Mouse (Mus musculus) bone marrow, adult 2 months (tissue): ENCODE results near the gene Eva1b. TPM values are rescaled to one million over a fixed set of nuclear protein-coding genes. Genes with fewer than 3 reads are reported as not detected.

Experiments used
- H3K27ac ChIP-seq: fragments of 200-500 bp; 2 replicates; pipeline ENCODE4 v1.5.1; 2012; ENCODE audit warnings: low read depth, mild to moderate bottlenecking, control low read depth, inconsistent platforms, low read length; ENCODE audit not compliant: control insufficient read depth, poor library complexity, insufficient read depth
- H3K4me1 ChIP-seq: fragments of 200-500 bp; 2 replicates; pipeline ENCODE4 v1.6.1; 2011; ENCODE audit warnings: low read length; ENCODE audit not compliant: control insufficient read depth, insufficient read depth
- H3K4me3 ChIP-seq: fragments of 200-500 bp; replicated peaks from 2 replicates; pipeline ENCODE3; 2011; ENCODE audit warnings: mild to moderate bottlenecking, low read depth, low read length, control low read depth; ENCODE audit not compliant: control insufficient read depth
- CTCF ChIP-seq: fragments of 200-500 bp; IDR thresholded peaks from 2 replicates; pipeline ENCODE4 v1.5.1; 2011; ENCODE audit warnings: low read length, control low read depth; ENCODE audit not compliant: control insufficient read depth, insufficient read depth
- POLR2A ChIP-seq: fragments of 200-500 bp; IDR thresholded peaks from 2 replicates; pipeline ENCODE4 v1.6.1; 2011; ENCODE audit warnings: low read depth, mild to moderate bottlenecking, control low read depth, low read length, borderline replicate concordance; ENCODE audit not compliant: control insufficient read depth
- WGBS: fragments of 180-500 bp; shearing (Covaris S2); methylation state at CpG from one replicate; pipeline ENCODE4 v1.1.7; 2018; 5-methylcytosine and 5-hydroxymethylcytosine counted together
- polyA plus RNA-seq: library from polyadenylated mRNA; stranded (reverse); fragments of >200 nt; gene quantifications from 2 replicates; pipeline ENCODE4 v1.2.4, GENCODE M21; 2011; ENCODE audit warnings: low replicate concordance; ENCODE audit not compliant: missing spikeins, insufficient read depth, insufficient read length

Eva1b gene
- polyA plus RNA-seq, 1 experiment = 7.1 TPM

DNA sequence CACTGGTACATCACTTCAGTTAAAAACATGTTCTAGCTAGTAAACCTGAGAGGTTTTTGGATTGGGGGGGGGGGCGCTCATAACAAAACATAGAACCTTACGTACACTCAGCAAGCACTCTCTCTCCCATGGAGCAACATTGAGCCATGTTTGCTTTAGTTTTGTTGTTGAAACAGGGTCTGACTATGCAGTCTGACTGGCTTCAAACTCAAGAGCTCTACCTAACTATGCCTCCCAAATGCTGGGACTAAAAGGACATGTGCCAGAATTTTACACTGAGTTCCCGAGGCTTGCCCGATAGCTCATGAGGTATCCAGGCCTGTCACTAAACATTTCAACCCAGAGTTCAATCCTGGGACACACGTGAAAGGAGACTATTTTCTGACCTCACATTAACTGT is 35.5 kb downstream of the Eva1b start:
- TF ChIP-seq CTCF = no peak
- no peak for TF ChIP-seq POLR2A

DNA sequence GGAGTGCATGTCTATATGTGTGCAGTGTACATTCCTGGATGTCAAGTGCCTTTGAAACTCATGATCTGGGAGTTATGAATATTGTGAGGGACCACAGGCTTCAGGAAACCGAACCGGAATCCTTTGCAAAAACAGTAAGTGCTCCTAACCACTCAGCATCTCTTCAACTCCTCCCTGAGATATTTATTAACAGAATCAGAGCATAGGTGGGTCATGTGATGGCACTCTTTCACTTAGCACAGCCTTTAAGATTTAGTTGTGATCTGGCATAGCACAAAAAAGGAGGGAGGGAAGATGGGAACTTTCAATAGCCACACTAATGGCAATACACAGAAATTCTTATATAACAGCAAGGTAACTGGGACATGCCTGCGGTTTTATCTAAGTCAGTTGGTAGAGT is 39.6 kb downstream of the Eva1b start:
- no peaks in the 10 kb centered on the region for H3K4me1 ChIP-seq
- no peak overlapping the region for H3K4me3 ChIP-seq
- TF ChIP-seq CTCF (no peak), POLR2A (no peak)
- no peak overlapping the region for H3K27ac ChIP-seq
- 91% methylated on average over 3 of the region's 3 CpGs for WGBS

More for the DNA sequence above, 35.5 kb downstream of the Eva1b start:
- WGBS = 91% methylated on average over 5 of the region's 5 CpGs
- no peaks in the 10 kb centered on the region for H3K4me1 ChIP-seq
- H3K27ac ChIP-seq = no peak overlapping the region
- no peak overlapping the region for H3K4me3 ChIP-seq

DNA sequence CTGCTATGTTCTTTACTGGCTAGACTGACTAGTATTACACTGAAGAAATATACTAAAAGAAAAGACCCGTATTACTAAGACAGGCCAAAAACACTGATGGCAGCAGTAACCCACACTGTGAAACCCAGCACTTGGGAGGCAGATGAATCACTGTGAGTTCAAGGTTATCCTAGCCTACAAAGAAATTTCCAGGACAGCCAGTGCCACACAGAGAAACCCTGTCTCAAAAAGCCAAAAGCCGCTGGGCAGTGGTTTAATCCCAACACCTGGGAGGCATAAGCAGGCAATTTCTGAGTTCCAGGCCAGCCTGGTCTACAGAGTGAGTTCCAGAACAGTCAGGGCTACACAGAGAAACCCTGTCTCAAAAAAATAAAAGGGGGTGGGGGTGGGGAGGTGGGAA is 43.1 kb downstream of the Eva1b start:
- 94% methylated on average over 2 of the region's 2 CpGs for WGBS
- H3K27ac ChIP-seq = no peak overlapping the region
- H3K4me3 ChIP-seq = no peak overlapping the region
- TF ChIP-seq CTCF = no peak
- no peak for TF ChIP-seq POLR2A
- no peaks in the 10 kb centered on the region for H3K4me1 ChIP-seq

DNA sequence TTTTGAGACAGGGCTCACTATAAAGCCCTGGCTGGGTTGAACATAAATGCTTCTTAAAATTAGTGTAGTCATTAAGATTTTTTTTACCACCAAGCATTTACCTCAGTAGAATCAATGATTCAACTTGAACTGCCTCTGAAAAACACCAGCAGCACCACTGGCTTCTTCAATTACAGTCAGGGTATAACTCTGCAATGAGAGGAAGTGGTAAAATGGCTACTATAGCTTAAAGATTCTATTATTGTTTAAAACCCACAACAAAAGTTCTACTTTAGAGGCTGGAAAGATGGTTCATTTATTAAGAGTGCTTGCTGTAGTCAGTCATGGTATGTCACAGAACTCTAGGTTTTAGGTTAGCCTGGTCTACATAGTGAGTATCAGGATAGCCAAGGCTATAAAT is 46.7 kb downstream of the Eva1b start:
- TF ChIP-seq CTCF = no peak
- no peak for TF ChIP-seq POLR2A
- no peaks in the 10 kb centered on the region; the same call in 1 of the 2 replicates for H3K4me1 ChIP-seq
- no peak overlapping the region for H3K27ac ChIP-seq
- H3K4me3 ChIP-seq = no peak overlapping the region

DNA sequence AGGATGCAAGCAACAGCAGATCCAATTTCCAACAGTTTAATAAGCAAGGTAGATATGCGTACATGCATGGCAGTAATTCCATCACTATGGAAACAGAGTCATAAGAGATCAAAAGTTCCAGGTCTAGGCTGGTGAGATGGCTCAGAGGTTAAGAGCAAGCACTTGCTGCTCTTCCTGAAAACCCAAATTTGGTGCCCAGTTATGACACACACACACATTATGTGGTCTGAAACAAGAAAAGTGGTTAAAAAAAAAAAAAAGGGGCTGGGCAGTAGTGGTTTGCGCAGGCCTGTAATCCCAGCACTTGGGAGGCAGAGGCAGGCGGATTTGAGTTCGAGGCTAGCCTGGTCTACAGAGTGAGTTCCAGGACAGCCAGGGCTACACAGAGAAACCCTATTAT is 47.4 kb downstream of the Eva1b start:
- TF ChIP-seq CTCF (no peak), POLR2A (no peak)
- 64% methylated on average over 4 of the region's 4 CpGs for WGBS

DNA sequence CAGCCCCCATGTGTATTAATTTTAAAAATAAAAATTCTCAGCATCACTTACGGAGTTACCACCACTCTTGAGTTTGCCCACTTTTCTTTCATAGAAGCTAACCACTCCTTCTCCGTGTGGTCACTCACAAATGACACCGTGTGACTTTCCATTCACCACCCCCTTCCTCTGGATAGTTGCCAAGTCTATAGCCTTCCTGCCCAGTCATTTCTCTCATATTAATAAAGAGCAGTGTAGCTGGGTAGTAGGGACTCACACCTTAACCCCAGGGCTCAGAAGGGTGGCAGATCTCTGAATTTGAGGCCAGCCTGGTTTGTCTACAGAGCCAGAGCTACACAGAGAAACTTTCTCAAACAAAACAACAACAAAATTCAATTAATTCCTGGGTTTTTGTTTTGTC is 49.9 kb downstream of the Eva1b start:
- H3K4me1 ChIP-seq = peaks cover 5% of the 10 kb centered on the region
- no peak overlapping the region for H3K27ac ChIP-seq
- H3K4me3 ChIP-seq = no peak overlapping the region
- WGBS = 42% methylated on average over 3 of the region's 3 CpGs
- no peak for TF ChIP-seq CTCF
- no peak for TF ChIP-seq POLR2A

More for the DNA sequence above, 47.4 kb downstream of the Eva1b start:
- Histone ChIP-seq H3K4me3 (no peak overlapping the region), H3K27ac (no peak overlapping the region), H3K4me1 (peaks cover 2% of the 10 kb centered on the region)

Other genes with a start within 250 kb of the Eva1b start
- 39.0 and 158 TPM in 2 replicates for gene Csf3r, start 123.2 kb upstream of the Eva1b start, polyA plus RNA-seq
- 75.0 and 98.1 TPM in 2 replicates for gene Mrps15, start 100.8 kb upstream of the Eva1b start, polyA plus RNA-seq
- gene Oscp1, start 89.2 kb upstream of the Eva1b start, polyA plus RNA-seq = 1.3 and 8.2 TPM in 2 replicates
- gene Lsm10, start 51.1 kb upstream of the Eva1b start, polyA plus RNA-seq = 6.6 and 21.2 TPM in 2 replicates
- 7.5 and 14.0 TPM in 2 replicates for gene Stk40, start 43.8 kb upstream of the Eva1b start, polyA plus RNA-seq
- 1.0 TPM in 1 of 2 replicates, not detected in the other for gene Sh3d21, start 15.7 kb downstream of the Eva1b start, polyA plus RNA-seq
- 133 and 198 TPM in 2 replicates for gene Thrap3, start 55.0 kb downstream of the Eva1b start, polyA plus RNA-seq
- 28.7 and 45.5 TPM in 2 replicates for gene Map7d1, start 108.6 kb downstream of the Eva1b start, polyA plus RNA-seq
- gene Trappc3, start 114.6 kb downstream of the Eva1b start, polyA plus RNA-seq = 24.1 and 32.5 TPM in 2 replicates
- gene Col8a2, start 139.0 kb downstream of the Eva1b start, polyA plus RNA-seq = 0.57 TPM in 1 of 2 replicates, not detected in the other
- gene Adprhl2, start 174.0 kb downstream of the Eva1b start, polyA plus RNA-seq = 11.4 and 20.2 TPM in 2 replicates
- gene Tekt2, start 177.9 kb downstream of the Eva1b start, polyA plus RNA-seq = 0.65 TPM in 1 of 2 replicates, not detected in the other